Mouse (Mus musculus): ENCODE data around the gene Pitpnm2.

Gene Pitpnm2

DNA sequence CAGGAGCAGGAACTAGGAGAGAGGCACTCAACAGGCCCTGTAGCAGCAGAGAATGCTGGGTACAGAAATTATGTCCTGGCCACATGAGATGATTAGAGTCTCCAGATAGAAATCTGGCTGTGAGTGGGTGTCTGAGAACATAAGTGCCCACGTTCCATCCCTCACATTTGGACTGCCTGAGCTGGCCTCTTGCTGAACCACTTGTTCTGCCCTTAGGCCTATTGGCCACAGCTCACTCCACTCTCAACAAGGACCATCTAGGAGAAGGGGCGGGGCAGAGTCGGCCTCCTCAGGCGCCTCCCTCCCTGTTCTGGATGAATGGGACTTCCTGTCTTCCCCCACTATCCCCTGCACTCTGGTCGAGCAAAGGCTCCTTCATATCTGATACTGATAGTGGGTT is 100.5 kb downstream of the Pitpnm2 start:
- no peak for DNase-seq (ENCODE audit: inconsistent ontology term)

GRCm38 (mm10) chr5:124138066-124138465 is 111.5 kb downstream of the Pitpnm2 start:
- DNase-seq (ENCODE audit: inconsistent ontology term): no peak

GRCm38 (mm10) chr5:124134261-124134660 is 115.3 kb downstream of the Pitpnm2 start:
- DNase-seq (ENCODE audit: inconsistent ontology term): no peak

DNA sequence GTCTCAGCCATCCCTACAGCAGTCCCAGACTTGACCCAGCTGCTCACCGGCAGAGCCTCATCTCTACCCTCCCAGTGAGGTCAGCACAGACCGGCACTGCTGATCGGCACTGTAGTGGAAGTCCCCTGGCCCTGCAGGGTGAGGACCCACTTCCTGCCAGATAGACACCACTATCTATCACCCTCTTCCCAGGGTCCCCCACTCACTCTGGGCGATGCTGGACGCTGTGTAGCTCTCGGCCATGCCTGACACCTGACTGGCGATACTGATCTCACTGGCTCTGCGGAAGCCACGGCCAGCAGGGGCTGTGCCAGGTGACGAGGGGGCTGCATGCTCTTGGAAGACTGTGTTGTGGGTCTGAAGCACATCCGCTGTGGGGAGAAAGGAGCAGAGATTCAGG is 124.5 kb downstream of the Pitpnm2 start:
- DNase-seq (ENCODE audit: inconsistent ontology term): no peak

- DNase-seq (ENCODE audit: inconsistent ontology term): no peak
Observed at GRCm38 (mm10) chr5:124122357-124122756, 127.2 kb downstream of the Pitpnm2 start.

GRCm38 (mm10) chr5:124119204-124119603 is 130.4 kb downstream of the Pitpnm2 start:
- no peak for DNase-seq (ENCODE audit: inconsistent ontology term)

DNA sequence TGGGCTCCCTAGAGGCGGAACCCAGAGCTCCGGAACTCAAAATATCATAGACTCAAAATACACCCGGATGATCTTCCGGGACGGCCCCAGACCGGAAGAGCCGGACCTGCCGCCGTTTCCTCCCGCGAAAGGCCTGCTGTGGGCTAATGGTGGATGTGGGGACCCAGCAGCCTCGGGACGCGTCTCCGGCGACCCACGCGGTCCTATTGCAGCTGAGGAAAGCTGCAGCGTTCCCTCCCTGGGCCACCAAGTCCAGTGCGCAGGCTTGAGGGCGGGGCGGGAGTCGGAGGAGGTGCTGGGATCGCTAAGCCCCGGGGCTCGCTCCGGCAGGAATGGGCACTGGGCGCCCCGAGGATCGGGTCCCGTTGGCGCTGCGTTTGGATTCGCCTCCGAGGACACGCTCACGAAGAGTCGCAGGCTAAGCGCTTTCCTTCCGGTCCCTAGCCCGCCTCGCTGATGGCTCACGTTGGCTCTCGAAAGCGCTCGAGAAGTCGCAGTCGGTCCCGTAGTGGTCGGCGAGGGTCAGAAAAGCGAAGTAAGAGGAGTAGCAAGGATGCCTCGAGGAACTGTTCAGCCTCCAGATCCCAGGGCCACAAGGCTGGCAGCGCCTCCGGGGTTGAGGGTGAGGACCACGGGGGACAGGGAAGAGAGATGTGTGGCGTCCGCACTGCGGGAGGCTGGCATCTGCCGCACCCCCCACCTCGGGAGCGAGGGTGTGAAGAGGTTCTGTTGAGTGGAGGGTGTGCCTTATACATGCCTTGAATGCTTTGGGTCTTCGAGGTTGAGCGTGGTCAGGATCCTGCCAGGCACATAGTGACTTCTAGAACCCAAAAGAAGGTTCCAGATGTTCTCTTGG is 133.3 kb downstream of the Pitpnm2 start, which contains the start of gene Arl6ip4:
Arl6ip4 (plus strand) TSS at position 100 of the 856 bp plus-strand sequence.
- DNase-seq (ENCODE audit: inconsistent ontology term): peak; percentile 84

- DNase-seq (ENCODE audit: inconsistent ontology term): no peak
Observed at GRCm38 (mm10) chr5:124115531-124115930, 134.0 kb downstream of the Pitpnm2 start.

- no peak for DNase-seq (ENCODE audit: inconsistent ontology term)
Observed at GRCm38 (mm10) chr5:124114276-124115025, 135.1 kb downstream of the Pitpnm2 start.

DNA sequence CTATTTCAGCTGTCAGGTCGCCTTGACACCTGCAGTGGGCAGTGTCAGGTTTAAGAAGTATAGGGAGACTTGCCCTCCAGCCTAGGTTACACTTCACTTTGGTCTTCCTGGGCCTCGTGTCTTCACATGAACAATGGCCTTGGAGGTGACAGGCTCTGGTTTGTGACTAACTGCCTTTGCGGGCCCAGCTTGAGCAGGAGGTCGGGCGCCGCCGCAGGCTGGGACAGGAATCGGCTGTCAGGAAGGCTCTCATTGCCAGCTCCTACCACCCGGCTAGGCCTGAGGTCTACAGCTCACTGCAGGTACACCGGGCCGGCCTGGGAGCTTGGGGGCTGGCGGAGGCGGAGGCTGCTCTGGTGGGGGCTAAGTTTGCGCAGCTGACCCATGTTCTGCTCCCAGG is 136.5 kb downstream of the Pitpnm2 start:
- DNase-seq (ENCODE audit: inconsistent ontology term): peak; percentile 64

DNA sequence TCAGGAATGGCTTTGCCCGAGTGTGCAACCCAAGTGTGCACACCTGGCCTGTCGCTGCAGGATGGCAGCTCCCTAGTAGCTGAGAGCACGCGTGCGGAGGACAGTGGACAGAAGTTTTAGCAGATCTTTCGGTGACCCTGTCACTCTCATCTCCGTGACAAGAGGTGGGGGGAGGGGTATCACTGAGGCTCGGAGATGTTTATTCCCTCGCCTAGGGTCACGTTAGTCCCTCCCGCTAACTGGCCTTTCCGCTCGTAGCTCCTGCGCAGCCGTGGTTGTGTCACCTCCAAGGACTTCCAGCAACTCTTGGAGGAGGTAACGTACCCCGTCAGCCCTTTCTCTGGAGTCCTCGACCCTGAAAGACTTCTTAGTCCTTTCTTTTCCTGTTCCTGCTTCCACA is 137.0 kb downstream of the Pitpnm2 start:
- peak; percentile 46 for DNase-seq (ENCODE audit: inconsistent ontology term)

DNA sequence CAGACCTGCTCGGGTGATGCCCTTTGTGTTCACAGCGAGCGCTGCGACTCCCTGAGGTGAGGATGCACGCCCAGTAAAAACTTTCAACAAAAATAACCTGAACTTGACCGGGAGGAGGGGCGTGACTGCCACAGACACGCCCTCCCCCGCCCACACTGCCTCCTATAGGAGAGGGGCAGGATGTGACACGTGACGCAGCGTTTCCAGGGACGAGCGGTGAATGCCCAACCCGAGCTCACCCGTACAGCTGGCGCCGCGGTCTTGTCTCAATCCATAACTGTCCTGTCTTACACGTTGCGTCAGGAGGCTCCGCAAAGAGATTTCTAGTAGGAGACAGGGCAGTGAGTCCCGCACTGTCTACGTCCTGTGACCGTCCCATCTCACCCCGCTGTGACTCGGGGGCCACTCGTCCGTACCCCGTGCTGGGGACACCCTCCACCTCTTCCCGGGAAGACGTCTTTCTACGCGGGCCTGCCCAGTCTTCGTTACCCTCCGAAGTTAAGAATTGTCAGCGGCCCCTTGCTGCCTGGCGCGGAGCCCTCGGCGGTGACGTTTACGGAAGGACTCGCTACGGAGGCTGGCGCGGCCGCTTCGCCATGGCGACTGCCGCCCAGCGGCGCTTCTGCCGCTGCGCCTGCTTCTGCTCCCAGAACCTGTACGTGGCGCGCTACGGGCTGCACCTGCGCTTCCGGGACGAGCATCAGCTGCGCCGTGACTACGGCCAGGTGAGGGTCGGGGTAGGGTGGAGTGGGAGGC is 137.6 kb downstream of the Pitpnm2 start, which contains the start of gene Ogfod2:
Ogfod2 (plus strand) TSS at position 556 of the 756 bp plus-strand sequence.
- peak; percentile 98 for DNase-seq (ENCODE audit: inconsistent ontology term)

DNA sequence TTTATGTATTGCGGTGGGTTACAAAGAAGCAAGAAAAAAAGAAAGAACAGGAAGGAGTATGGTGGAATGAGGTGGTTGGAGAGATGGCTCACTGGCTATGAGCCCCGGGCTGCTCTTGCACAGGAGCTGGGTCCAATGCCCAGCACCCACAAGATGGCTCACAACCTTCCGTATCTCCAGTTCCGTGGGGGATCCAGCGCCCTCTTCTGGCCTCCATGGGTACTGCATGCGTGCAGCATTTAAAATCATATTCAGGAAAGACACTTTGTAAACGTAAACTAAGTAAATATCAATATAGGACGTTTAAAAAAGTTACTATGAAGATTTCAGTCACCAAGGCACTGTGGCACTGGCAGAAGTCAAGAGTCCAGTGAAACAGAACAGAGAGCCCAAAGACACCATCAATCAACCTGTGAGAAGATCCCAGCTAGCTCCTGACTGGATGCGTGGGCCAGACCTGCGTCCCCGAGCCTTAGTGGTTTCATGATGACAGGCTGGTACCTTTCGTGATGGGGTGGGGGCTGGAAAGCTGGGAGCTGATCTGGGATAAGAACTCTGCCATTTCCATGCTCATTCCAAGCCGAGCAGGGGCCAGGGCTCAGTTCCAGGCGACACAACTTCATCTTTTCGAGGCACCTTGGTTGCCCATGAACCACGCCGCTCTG is 138.4 kb downstream of the Pitpnm2 start:
- DNase-seq (ENCODE audit: inconsistent ontology term): peak; percentile 23

GRCm38 (mm10) chr5:124103552-124103951 is 146.0 kb downstream of the Pitpnm2 start:
- no peak for DNase-seq (ENCODE audit: inconsistent ontology term)

DNA sequence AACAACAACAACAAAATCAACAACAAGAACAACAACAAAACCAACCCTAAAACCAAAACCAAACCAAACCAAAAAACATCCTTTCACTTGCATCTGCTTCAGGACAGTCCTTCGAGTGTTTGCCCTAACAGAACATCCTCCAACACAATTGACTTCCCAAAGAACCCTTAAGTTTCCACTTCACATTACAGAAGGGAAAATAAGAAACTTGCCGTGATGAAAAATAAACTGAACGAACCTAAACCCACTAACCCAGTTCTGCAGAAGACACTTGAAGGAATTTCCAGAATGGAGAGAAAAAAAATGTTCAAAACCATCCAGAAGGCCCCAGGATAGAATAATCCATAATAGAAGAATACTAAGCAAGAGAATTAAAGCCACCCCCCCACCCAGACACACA is 146.5 kb downstream of the Pitpnm2 start:
- no peak for DNase-seq (ENCODE audit: inconsistent ontology term)

GRCm38 (mm10) chr5:124102326-124102725 is 147.2 kb downstream of the Pitpnm2 start:
- DNase-seq (ENCODE audit: inconsistent ontology term): no peak

- DNase-seq (ENCODE audit: inconsistent ontology term): no peak
Observed at GRCm38 (mm10) chr5:124100128-124101044, 149.2 kb downstream of the Pitpnm2 start.

DNA sequence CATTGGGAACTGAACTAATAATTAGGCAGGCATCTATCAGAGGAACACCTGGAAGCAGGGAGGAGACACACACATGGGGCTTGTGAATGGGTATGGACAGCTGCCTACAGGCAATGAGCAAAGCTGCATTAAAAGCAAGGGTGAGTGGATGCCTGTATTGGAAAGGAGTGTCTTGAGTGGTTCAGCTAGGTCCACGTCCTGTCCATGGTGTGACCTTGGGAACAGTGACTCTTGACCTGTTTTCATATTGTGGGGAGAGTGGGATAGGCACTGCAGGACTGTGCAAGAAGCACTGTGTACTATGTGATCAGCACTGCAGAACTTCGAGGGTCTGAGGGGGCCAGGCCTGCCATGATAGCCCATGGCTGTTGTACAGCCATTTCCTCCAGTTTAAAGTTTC is 150.6 kb downstream of the Pitpnm2 start:
- no peak for DNase-seq (ENCODE audit: inconsistent ontology term)

- peak; percentile 99 for DNase-seq (ENCODE audit: inconsistent ontology term)
Observed at GRCm38 (mm10) chr5:124095596-124096232, 153.8 kb downstream of the Pitpnm2 start, which contains the start of gene Abcb9. Gene Abcb9, minus strand, starts transcription at chr5:124095798.

All from Muller cell, postnatal 12 days (primary cell).